Mouse (Mus musculus) hindbrain, postnatal 0 days (tissue): ENCODE measurements around the gene Card9. TPM values are rescaled to one million over a fixed set of nuclear protein-coding genes. Genes with fewer than 3 reads are reported as not detected.
A peak's percentile ranks its signal among the peaks of the same experiment; 100 is the strongest.

Source experiments
- ATAC-seq: fragments of 200-750 bp; cut with Nextera tagmentation; 2 replicates; pipeline ENCODE4 v1.8.0; 2017; ENCODE audit warnings: mild to moderate bottlenecking, moderate TSS enrichment, moderate library complexity
- DNase-seq: peaks from one replicate; pipeline ENCODE4 v3.0.0-alpha.2; 2015; ENCODE audit warnings: low spot score
- H3K27ac ChIP-seq: fragments of 300-500 bp; sonication (generic); 2 replicates; pipeline ENCODE4 v1.5.1; 2014; ENCODE audit warnings: mild to moderate bottlenecking
- H3K27me3 ChIP-seq: fragments of 300-500 bp; sonication (generic); 2 replicates; pipeline ENCODE4 v1.6.1; 2014; ENCODE audit warnings: low read length, mixed read lengths; ENCODE audit not compliant: insufficient read depth
- H3K36me3 ChIP-seq: fragments of 300-500 bp; sonication (generic); 2 replicates; pipeline ENCODE4 v1.6.1; 2014; ENCODE audit warnings: low read length, mixed read lengths; ENCODE audit not compliant: insufficient read depth
- H3K4me1 ChIP-seq: fragments of 300-500 bp; sonication (generic); 2 replicates; pipeline ENCODE4 v1.6.1; 2014; ENCODE audit warnings: antibody characterized with exemption, low read length, mixed read lengths; ENCODE audit not compliant: insufficient read depth
- H3K4me2 ChIP-seq: fragments of 300-500 bp; sonication (generic); 2 replicates; pipeline ENCODE4 v1.6.1; 2014; ENCODE audit warnings: low read depth, mild to moderate bottlenecking, low read length, moderate library complexity, mixed read lengths
- H3K4me3 ChIP-seq: fragments of 300-500 bp; sonication (generic); 2 replicates; pipeline ENCODE4 v1.5.1; 2014; ENCODE audit warnings: low read length
- H3K9ac ChIP-seq: fragments of 300-500 bp; sonication (generic); replicated peaks from 2 replicates; pipeline ENCODE4 v1.6.1; 2014; ENCODE audit warnings: mild to moderate bottlenecking, low read length, moderate library complexity, mixed read lengths
- H3K9me3 ChIP-seq: fragments of 300-500 bp; sonication (generic); 2 replicates; pipeline ENCODE4 v1.6.1; 2016; ENCODE audit warnings: low read length, mixed read lengths
- CTCF ChIP-seq: IDR thresholded peaks from 2 replicates; pipeline ENCODE4 v1.5.1; 2016; ENCODE audit warnings: antibody characterized with exemption, control low read depth, low read depth
- whole genome bisulfite sequencing: fragments of 180-500 bp; shearing (Covaris S2); extraction: QIAGEN DNeasy Blood & Tissue Kit; methylation state at CpG from one replicate; pipeline ENCODE4 v1.1.7; 2014; 5-methylcytosine and 5-hydroxymethylcytosine counted together
- polyA plus RNA-seq: library from polyadenylated mRNA; unstranded; fragments of >200 nt; fragmentation: Nextera tagmentation; extraction: Ambion mirVana; gene quantifications from 2 replicates; pipeline ENCODE4 v1.2.1, GENCODE M21; 2015
- total RNA-seq: library from RNA; depleted of rRNA; stranded (reverse); fragments of >200 nt; gene quantifications from 2 replicates; pipeline ENCODE4 v1.2.3, GENCODE M21; 2014

Gene Card9
- total and polyA plus RNA-seq, 2 experiments from 2014 or later = 1.6 to 2.0 TPM

GRCm38 (mm10) chr2:26401023-26401422, 40.3 kb upstream of the Card9 start:
- no peak for TF ChIP-seq CTCF
- ATAC-seq (no peak), DNase-seq (no peak)
- Histone ChIP-seq H3K36me3 (peaks cover 54% of the 10 kb centered on the region), H3K9me3 (no peaks in the 10 kb centered on the region), H3K4me1 (peaks cover 4% of the 10 kb centered on the region), H3K4me2 (no peak overlapping the region), H3K27me3 (no peaks in the 10 kb centered on the region), H3K27ac (no peak overlapping the region), H3K4me3 (no peak overlapping the region), H3K9ac (no peak overlapping the region)
- 95% methylated on average over 4 of the region's 4 CpGs for WGBS

- TF ChIP-seq CTCF = no peak
- Histone ChIP-seq H3K4me3 (no peak overlapping the region), H3K4me1 (no peaks in the 10 kb centered on the region), H3K4me2 (no peak overlapping the region), H3K9me3 (no peaks in the 10 kb centered on the region), H3K9ac (no peak overlapping the region), H3K36me3 (peaks cover 61% of the 10 kb centered on the region), H3K27ac (no peak overlapping the region), H3K27me3 (no peaks in the 10 kb centered on the region)
- DNase-seq (no peak), ATAC-seq (no peak)
- 91% methylated on average over 5 of the region's 5 CpGs for WGBS
Measured at GRCm38 (mm10) chr2:26400296-26400695, 39.6 kb upstream of the Card9 start.

GRCm38 (mm10) chr2:26399647-26400046, 38.9 kb upstream of the Card9 start:
- Histone ChIP-seq H3K4me3 (no peak overlapping the region), H3K36me3 (peaks cover 68% of the 10 kb centered on the region), H3K9me3 (no peaks in the 10 kb centered on the region), H3K27ac (no peak overlapping the region), H3K4me1 (no peaks in the 10 kb centered on the region), H3K27me3 (no peaks in the 10 kb centered on the region), H3K4me2 (no peak overlapping the region), H3K9ac (no peak overlapping the region)
- 79% methylated on average over 5 of the region's 5 CpGs for WGBS
- TF ChIP-seq CTCF = no peak
- no peak for DNase-seq
- ATAC-seq = no peak

GRCm38 (mm10) chr2:26398978-26399377, 38.3 kb upstream of the Card9 start:
- Histone ChIP-seq H3K27me3 (no peaks in the 10 kb centered on the region), H3K9me3 (no peaks in the 10 kb centered on the region), H3K4me2 (no peak overlapping the region), H3K36me3 (peaks cover 74% of the 10 kb centered on the region), H3K27ac (no peak overlapping the region), H3K9ac (no peak overlapping the region), H3K4me1 (no peaks in the 10 kb centered on the region), H3K4me3 (no peak overlapping the region)
- TF ChIP-seq CTCF = no peak
- WGBS = 86% methylated on average over 8 of the region's 8 CpGs
- DNase-seq (no peak), ATAC-seq (no peak; the same call in 1 of the 2 replicates)

GRCm38 (mm10) chr2:26391617-26392016, 30.9 kb upstream of the Card9 start:
- WGBS = 87% methylated on average over 6 of the region's 6 CpGs
- H3K4me1 ChIP-seq = no peaks in the 10 kb centered on the region; the same call in 1 of the 2 replicates
- H3K9me3 ChIP-seq = no peaks in the 10 kb centered on the region
- DNase-seq (no peak), ATAC-seq (no peak)
- no peak overlapping the region for H3K4me3 ChIP-seq
- TF ChIP-seq CTCF = no peak
- peaks cover 67% of the 10 kb centered on the region for H3K36me3 ChIP-seq
- H3K9ac ChIP-seq = no peak overlapping the region
- no peak overlapping the region for H3K4me2 ChIP-seq
- H3K27ac ChIP-seq = no peak overlapping the region
- H3K27me3 ChIP-seq = no peaks in the 10 kb centered on the region

GRCm38 (mm10) chr2:26390954-26391353, 30.2 kb upstream of the Card9 start:
- ATAC-seq (no peak), DNase-seq (no peak)
- TF ChIP-seq CTCF = no peak
- Histone ChIP-seq H3K9me3 (no peaks in the 10 kb centered on the region), H3K4me2 (no peak overlapping the region), H3K4me1 (no peaks in the 10 kb centered on the region; the same call in 1 of the 2 replicates), H3K4me3 (no peak overlapping the region), H3K36me3 (peaks cover 66% of the 10 kb centered on the region), H3K27ac (no peak overlapping the region), H3K27me3 (no peaks in the 10 kb centered on the region), H3K9ac (no peak overlapping the region)
- 90% methylated on average over 3 of the region's 3 CpGs for WGBS

- ATAC-seq (peak; percentile 92), DNase-seq (peak; percentile 96)
- H3K27me3 ChIP-seq = no peaks in the 10 kb centered on the region
- peak within 1 kb of the TSS; percentile 88 for H3K4me2 ChIP-seq
- H3K27ac ChIP-seq = peak within 1 kb of the TSS; percentile 82
- H3K36me3 ChIP-seq = peaks cover 65% of the 10 kb centered on the region
- peak within 1 kb of the TSS; percentile 93 for H3K9ac ChIP-seq
- H3K4me1 ChIP-seq = no peaks in the 10 kb centered on the region; the same call in 1 of the 2 replicates
- no peak for TF ChIP-seq CTCF
- no peaks in the 10 kb centered on the region for H3K9me3 ChIP-seq
- peak within 1 kb of the TSS; percentile 86 for H3K4me3 ChIP-seq
- WGBS = under 1% methylated on average over 54 of the region's 60 CpGs
Measured at GRCm38 (mm10) chr2:26389154-26389690, 28.5 kb upstream of the Card9 start, which contains the start of the genes Entr1 and Pmpca. Gene Entr1, minus strand, starts transcription at chr2:26389316. Gene Pmpca, plus strand, starts transcription at chr2:26389339.
